Mouse (Mus musculus) kidney, postnatal 36 days (tissue): ENCODE results near the gene Tmem178.
A peak's percentile ranks its signal among the peaks of the same experiment; 100 is the strongest.

Source experiments
- DNase-seq, 2 experiments: peaks; one replicate each; pipeline ENCODE4 v3.0.0; 2021 to 2022; ENCODE audit warnings: mixed read lengths in 2 of 2

Gene Tmem178

DNA sequence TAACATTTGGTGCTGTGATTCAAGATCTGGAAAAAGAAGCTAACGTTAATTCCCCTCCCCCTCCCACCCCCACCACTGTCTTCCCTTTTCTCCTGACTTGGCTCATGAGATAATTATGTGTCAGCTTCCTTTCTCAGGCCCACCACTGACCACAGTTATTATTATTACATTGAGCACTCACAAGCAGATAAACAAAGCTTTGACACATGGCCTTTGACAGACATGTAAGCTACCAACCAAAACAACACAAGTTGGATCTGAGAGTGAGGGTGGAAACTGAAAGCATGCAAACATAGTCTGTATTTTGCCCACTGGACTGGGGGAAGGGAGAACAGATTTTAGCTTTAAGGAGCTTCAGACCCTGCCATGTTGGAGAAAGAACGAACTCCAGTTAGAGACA, 52.8 kb downstream of the Tmem178 start:
- no peak for DNase-seq

DNA sequence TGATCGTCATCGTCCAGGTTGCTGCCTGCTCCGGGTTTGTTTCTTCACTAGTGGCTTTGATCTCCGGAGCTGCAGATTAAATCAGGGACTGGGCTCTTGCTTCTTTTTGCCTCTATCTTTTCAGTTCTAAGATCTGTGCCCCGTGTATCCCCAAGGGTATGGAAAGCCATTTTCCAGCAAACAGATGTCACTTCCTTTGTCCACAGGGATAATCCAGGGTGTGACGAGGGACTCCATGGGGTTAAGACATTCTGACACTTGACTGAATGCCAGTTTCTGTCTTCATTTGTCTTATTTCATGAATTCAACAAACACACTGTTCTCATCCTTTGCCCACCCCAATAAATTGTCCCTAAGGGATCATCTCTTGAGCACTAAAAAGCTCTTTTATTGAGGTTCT, 54.5 kb downstream of the Tmem178 start:
- DNase-seq, result no peak

DNA sequence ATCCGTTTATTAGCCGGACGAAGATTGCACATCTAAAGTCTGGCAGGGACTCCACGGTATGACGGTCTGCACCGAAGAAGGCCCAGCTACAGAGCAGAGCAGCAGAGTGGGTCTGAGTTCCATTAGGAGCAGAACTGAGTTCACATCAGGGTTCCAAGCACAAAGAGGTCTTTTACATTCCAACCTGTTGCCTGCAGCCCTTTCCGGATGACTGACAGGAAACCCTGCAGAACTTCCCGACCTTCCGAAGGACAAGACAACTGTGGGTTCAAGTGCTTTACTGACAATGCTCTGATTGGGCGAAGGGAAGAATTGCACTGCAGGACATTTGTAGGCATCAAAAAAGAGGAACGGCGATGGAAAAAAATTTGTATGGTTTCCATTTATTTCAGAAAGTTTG, 56.6 kb downstream of the Tmem178 start:
- DNase-seq, result no peak

- DNase-seq, result no peak
Measured at GRCm38 (mm10) chr17:81001647-81002046, 57.2 kb downstream of the Tmem178 start.

- no peak for DNase-seq
Measured at GRCm38 (mm10) chr17:81002130-81002529, 57.7 kb downstream of the Tmem178 start.

GRCm38 (mm10) chr17:81004454-81004853, 60.0 kb downstream of the Tmem178 start:
- DNase-seq, result no peak

DNA sequence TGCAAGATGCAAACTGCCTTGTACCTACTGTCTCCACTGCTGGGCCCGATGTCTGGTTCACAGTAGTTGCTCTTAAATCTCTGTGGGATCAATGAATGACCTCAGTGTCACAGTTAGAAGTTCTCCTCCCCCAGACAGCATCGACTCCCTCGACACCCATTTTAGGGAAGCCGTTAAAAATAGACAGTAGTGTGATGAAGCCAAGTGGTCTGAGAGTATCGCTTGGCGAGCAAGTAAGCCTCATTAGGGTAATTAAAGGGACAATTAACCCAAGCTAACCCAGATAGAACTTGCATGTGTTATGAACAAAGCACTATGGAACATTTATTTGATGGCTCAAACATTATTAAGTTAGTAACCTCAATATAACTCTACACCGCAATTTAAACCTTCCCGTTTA, 60.9 kb downstream of the Tmem178 start:
- DNase-seq, result no peak

- no peak for DNase-seq
Measured at GRCm38 (mm10) chr17:81009112-81009511, 64.7 kb downstream of the Tmem178 start.

DNA sequence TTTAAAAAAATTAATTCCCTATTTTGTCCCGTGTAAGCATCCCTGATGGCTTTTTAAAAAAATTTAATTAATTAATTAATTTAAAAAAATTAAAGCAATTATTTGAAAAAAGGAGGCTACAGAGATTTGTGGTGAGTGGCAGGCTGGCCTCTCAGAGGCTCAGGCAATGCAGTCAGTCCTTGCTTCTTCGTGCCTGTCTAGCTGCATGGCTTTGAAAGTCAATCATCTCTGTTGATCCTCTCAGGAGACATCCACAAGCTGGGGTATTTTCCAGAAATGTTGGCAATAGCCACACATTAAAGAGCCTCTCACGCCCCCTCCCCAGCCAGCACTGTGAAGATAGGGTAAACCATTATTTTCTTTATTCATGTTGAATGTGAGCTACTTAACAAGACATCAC, 65.8 kb downstream of the Tmem178 start:
- no peak for DNase-seq

DNA sequence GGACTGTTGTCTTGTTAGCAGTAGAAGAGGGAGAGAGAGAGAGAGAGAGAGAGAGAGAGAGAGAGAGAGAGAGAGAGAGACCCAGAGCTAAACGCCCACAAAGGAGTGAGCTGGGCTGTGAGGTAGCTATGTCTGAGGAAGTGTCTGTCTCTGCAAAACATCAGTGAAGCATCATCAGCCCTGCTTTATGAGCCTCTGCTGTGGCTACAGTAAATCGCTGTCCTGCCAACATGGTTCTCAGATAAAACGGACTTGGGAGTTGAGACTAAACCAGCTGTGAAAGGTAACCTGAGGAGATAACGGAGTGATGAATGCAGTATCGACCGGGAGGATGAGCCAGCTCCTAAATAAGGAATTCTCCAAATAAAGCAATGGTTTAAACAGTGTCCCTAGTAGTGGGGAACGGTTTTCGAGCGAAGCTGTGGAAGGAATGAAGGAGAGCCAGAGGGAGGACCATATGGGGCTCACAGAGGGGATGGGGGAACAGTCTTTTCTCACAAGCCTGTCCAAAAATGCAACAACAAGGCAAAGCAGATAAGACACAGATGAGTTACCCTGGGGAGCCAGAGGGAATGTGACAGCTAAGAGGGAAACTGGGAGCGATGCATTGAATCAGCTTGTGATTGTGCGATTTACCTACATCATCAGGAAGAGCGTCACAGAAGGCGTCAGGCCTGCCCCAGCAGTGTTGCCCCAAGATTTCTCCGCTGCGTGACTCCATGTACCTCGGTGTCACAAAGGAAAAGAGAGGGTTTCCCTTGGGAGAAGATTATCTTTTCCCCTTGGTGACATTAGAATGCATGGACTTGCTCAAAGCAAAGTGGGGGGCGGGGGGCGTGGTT, 66.6 kb downstream of the Tmem178 start:
- no peak for DNase-seq

DNA sequence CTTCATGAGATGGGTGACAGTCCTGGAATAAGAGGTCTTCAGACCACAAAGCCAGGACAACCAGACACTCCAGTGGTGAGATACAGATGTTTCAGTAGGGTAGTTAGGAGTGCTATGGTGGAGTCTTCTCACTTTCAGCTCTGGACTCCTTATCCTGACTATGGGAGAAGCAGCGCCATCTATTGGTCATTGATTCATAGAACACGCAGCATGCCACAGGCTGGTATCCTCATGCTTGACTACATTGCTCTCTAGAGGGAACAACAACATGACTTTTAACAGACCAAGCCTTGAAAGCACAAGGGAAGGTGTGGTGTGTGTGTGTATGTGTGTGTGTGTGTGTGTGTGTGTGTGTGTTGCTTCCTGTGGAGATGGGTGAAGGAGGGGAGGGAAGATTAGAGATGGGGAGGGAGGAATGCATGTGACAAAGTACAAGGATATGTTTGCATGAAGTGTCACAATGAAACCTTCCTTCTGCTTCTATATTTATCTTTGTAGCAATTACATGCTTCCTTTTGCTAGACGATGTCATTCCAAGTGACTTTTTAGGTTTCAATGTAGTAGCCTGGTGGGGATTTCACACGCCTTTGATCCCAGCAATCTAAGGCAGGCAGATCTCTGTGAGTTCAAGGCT, 71.5 kb downstream of the Tmem178 start:
- DNase-seq, result peak; percentile 66 to 68

GRCm38 (mm10) chr17:81017132-81017531, 72.7 kb downstream of the Tmem178 start:
- DNase-seq, result peak; percentile 13 to 17

DNA sequence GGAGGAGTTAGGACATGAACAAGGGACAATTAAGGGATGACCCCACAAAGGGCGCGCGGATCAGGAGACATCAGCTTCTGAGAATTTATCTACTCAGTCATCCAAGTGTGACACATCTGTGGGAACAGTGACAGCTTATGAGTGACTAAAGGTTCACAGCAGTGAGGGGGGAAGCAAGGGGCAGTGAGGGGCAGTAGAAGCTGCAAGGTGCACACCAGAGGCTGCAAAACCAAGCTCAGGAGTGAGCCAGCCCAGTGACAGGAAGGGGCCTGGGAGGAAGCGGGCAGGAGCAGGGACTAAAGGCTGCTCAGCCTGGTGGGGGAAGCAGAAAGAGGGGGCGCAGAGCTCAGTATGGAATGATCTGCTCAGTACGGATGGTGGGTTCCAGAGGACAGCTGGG, 82.9 kb downstream of the Tmem178 start:
- no peak for DNase-seq

DNA sequence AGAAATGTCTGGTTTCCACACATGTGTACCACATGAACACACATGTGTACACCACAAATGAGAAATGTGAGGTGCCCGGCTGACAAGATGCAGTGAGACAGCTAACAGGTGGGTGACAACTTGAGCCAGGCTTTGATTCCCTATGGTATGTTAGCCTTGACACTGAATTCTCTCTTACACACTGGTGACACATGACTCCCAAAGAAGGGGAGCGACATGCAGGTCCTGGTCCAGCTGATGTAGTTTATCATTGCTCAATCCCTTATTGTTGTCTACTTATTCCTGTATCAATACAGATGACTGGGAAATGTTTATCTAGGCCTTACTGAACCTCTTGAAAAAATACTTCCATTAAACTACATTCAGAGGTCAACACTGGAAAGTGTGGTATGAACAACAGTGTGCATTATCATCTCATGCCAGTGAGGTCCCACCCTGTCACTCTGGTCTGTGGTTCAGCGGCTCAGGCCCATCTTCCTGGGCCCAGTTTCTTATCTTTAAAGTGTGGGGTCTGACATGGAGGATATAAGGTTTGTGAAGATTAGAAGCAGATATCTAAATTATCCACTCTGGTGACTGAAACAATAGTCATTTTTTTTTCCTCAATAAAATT, 87.5 kb downstream of the Tmem178 start:
- DNase-seq, result no peak

DNA sequence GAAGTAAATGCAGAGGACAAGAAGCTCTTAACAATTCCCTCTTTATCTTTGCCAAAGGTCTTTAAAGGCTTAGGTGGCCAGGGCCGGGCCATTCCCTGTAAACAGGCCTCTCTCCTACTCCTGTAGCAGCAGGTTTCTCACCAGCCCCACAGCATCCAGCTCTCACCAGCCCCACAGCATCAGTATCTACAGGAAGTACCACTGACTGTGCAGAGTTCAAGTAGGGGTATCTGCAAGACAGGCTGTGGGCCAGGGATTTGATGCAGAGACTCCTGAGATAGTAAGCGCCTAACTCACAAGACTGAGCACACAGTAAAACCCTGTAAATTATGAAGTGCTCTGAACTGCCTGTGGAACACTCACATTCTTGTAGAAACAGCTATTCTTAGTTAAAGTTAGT, 88.5 kb downstream of the Tmem178 start:
- DNase-seq, result no peak

- DNase-seq, result no peak
Measured at GRCm38 (mm10) chr17:81035354-81035753, 90.9 kb downstream of the Tmem178 start.

- no peak for DNase-seq
Measured at GRCm38 (mm10) chr17:81038707-81039408, 94.4 kb downstream of the Tmem178 start.

DNA sequence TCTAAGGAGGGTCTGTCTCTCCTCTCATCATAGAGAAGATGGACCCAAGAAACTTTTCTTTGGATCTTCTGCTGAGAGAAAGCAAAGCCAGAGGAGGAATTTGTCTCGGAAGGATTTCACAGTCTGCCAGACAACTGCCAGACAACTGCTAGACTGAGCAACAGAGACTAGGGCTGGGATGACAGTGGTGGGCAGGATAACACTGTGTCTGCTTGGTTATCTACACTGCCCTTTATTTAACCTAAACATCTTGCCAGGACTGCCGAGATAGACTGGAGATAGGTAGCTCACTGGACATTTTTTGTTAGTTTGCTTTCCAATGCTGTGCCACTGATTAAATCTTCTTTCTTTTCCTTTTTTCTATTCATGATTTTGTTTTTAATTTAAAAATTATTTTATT, 97.2 kb downstream of the Tmem178 start:
- no peak for DNase-seq

DNA sequence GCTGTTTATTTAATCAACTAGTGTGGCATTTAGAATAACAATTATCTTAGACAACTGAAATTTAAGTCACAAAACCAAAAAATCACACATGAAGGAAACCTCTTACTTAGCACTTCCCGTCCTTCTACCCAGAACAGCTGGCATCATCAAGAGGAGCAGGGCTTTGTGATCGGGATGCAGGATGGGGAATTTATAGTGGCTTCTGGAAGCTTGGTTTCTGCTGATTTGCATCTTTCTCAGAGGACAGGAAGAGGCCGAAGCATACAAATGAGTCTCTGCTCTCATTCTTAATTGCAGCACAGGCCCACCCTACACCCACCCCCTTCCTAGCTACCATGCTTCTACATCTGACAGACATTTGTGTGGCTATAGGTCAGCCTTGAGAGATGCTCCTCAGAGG, 99.9 kb downstream of the Tmem178 start:
- DNase-seq, result no peak

GRCm38 (mm10) chr17:81045115-81045514, 100.7 kb downstream of the Tmem178 start:
- DNase-seq, result no peak

DNA sequence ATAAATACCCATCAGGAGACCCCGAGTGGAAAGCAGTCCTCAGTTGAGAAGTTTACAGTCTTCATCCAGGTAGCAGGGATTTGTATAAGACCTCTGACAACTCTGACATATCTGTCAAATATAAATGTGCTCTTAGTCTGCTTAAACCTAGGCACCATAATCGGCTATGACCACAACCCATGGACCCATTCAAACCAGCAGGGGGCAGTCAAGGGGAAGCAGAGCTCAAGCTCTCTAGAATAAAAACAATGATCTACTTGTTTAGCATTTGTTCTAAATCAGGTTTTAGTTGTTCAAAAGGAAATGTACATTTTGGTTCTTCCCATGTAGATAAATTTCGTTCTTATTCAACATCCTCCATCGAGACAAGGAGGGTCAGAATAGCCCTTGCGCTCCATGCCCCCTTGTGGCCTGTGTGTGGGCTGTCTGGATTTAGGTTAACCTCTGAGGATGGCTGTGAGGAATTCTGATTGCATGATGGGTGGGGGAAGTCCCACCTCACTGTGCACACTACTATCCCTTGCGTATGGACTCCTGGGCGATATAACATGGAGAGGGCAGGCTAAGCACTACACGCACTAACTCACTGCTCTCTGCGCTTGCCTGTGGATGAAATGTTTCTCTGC, 101.2 kb downstream of the Tmem178 start:
- peak; percentile 20 to 72 for DNase-seq

DNA sequence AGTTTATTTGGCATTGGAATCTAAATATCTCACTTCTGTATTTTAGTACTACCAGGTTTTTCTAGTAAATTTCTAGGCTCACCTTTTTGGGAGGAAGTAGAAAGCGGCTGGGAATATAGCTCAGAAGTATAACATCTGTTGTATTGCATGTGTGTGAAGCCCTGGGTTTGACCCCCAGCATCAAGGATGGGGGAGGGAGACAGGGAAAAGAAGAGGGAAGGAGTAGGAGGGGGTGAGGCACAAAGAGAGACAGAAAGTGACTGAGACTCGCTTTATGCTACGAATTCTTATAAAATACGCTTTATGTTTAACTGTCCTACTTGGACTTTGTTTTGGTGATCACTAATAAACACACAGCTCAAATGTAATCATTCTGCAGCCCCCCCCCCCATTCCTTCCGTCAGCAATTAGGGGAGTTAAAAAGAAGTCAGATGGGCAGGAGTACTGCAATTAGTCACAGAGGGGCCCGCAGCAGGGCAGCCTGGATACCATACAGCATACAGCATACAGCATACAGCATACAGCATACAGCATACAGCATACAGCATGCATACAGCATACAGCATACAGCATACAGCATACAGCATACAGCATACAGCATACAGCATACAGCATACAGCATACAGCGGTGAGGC, 103.6 kb downstream of the Tmem178 start:
- DNase-seq, result no peak
